Mouse (Mus musculus) ES-Bruce4 (cell line): ENCODE data around the gene Myo9b.

Experiments used
- CTCF ChIP-seq: IDR thresholded peaks from one replicate; pipeline ENCODE4 v1.8.1; 2011; ENCODE audit warnings: low read depth, low read length
- EP300 ChIP-seq: IDR thresholded peaks from 2 replicates; pipeline ENCODE4 v1.6.1; 2011; ENCODE audit warnings: low read depth, low read length; ENCODE audit not compliant: insufficient read depth

- TF ChIP-seq CTCF (no peak), EP300 (no peak)
Observed at GRCm38 (mm10) chr8:71346581-71346980, 74.1 kb downstream of the Myo9b start.
